Mouse (Mus musculus): ENCODE results near the gene Rasgrf2.
"Not testable (repeated sequence)": the region's sequence is repeated elsewhere in the genome, so short reads cannot be mapped to it uniquely, and the experiment has no call there.

The Rasgrf2 gene

DNA sequence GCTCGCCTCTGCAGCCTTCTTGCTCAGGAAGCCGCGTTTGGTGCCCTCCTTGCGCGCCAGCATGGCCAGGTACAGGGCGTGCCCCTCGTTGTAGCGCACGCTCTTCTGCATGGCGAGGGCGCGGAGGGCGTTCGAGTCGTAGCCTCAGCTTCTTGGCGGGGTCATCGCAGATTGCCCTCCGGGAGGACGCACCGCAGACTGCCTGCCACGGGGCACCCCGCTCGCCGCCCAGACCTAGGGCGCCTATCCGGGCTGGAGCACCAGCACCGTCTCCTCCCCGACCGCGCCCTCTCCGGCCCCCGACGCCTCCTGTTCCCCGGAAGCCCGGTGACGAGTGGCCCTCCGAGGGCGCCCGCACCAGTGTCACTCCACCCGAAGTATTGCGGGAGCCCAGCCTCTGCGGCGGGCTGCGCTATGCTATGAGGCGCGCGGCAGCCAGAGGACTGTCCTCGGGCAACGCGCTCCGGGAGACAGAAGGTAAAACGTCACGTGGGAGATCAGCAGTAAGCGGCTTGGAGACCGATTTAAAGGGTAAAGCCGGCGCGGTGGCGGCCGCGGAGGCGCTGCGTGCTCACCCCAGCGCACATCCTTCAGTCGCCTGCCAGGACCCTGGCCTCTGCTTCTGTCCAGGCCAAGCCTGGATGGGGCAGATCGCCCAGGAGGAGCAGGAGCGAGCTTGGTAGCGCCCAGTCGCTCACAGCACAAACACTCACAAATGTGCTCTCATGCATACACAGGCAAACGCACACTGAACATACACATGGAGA, at the start of gene Rasgrf2:
TSS of gene Rasgrf2 (minus strand) at position 273 of the 767 bp plus-strand sequence.
- peak; percentile 77 for DNase-seq (ENCODE audit: low read depth, low spot score)

GRCm38 (mm10) chr13:92172686-92173085, 41.2 kb upstream of the Rasgrf2 start:
- DNase-seq (ENCODE audit: low read depth, low spot score) = not testable (repeated sequence)

DNA sequence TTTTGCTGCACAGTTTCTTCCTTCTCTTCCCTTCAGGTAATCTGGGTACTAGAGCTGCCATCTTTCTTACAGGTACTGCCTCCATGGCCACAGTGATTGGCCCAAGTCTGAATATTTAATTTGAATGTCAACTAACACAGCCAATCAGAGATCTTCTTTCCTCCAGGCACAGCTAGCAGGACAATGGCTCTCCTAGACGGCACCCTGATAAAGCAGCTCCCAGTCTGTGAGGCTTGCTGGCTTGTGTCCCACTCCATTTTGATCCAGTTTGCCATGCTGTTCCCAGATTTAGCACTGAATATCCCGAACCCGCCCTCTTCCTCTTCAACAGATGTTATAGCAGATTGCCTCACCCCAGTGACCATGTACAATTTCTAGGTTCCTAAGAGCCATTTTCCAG, 19.1 kb upstream of the Rasgrf2 start:
- DNase-seq (ENCODE audit: low read depth, low spot score) = peak; percentile 27

DNA sequence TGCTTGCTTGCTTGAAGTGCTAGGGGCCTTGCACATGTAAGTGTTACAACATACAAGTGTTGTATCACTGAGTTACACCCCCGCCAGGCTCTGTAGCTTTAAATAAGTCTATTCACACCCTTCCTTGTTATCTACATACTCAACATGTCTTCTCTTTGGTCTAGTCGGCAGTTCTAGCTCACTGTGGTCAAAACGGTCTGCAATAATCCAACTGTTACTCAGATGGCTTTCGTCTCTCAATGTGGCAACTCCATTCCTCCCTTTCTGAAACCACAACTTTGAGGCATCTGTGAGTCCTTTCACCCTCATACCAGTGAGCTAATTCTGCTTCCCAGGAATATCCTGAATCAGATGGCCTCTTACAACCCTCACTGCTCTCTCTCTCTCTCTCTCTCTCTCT, 17.4 kb upstream of the Rasgrf2 start:
- no peak for DNase-seq (ENCODE audit: low read depth, low spot score)

GRCm38 (mm10) chr13:92134792-92135191, 3.3 kb upstream of the Rasgrf2 start:
- no peak for DNase-seq (ENCODE audit: low read depth, low spot score)

DNA sequence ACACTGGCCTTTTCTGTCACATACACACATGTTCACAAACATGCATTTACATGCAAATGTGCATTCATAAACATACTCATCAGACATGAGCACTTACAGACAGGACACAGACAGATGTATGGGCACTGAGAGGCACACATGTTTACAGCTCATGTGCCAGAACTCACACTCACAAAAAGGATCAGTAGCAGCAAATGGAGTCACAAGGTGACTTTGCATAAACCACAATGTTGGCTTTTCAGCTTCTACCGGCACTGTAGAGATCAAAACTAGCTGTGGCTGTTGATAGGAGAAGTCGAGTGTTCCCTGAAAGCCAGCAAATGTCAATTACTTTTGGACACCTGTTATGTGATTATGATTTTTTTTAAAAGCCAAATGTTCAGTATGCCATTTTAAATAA, 1.1 kb upstream of the Rasgrf2 start:
- DNase-seq (ENCODE audit: low read depth, low spot score) = no peak

- peak; percentile 24 for DNase-seq (ENCODE audit: low read depth, low spot score)
Measured at GRCm38 (mm10) chr13:92130994-92131383, 467 bp downstream of the Rasgrf2 start.

- DNase-seq (ENCODE audit: low read depth, low spot score) = no peak
Measured at GRCm38 (mm10) chr13:92129877-92130276, 1.6 kb downstream of the Rasgrf2 start.

- DNase-seq (ENCODE audit: low read depth, low spot score) = peak; percentile 65
Measured at GRCm38 (mm10) chr13:92125902-92126301, 5.6 kb downstream of the Rasgrf2 start.

GRCm38 (mm10) chr13:92119623-92120022, 11.8 kb downstream of the Rasgrf2 start:
- DNase-seq (ENCODE audit: low read depth, low spot score) = no peak

DNA sequence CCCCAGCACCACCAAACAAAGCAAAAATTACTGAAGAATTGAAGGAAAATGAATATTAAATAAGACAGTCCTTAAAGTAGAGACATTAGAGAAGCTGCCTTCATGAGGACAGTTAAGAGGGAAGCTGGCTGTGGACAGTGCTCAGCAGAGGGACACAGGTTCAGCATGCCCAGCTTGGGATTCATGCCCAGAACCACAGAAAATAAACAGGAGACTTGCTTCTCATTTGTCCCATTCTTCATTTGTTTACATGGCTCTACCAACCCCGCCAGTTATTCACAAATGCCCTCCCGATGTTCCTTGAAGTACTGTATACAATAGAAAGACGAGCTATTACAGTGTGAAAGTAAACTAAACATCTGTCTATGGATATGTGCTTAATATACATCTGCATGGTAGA, 17.4 kb downstream of the Rasgrf2 start:
- DNase-seq (ENCODE audit: low read depth, low spot score) = no peak

DNA sequence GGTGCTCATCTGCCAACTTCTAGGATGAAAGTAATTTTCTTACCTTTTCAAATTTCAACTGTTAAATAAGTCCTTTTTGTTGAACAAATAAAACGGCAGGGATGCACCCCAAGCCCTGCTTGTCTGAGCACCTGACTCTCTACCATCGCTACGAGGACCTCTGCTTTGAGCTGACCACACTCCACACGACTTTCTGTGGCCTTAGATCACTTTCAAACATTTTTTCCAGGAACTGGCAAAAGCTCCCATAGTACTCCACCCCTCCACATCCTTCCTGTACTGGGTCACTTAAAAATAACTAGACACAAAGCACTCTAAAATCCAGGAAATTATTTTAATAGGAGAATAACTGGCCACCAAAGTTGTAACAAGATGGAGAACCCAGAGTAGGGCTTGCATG, 23.2 kb downstream of the Rasgrf2 start:
- DNase-seq (ENCODE audit: low read depth, low spot score) = no peak

DNA sequence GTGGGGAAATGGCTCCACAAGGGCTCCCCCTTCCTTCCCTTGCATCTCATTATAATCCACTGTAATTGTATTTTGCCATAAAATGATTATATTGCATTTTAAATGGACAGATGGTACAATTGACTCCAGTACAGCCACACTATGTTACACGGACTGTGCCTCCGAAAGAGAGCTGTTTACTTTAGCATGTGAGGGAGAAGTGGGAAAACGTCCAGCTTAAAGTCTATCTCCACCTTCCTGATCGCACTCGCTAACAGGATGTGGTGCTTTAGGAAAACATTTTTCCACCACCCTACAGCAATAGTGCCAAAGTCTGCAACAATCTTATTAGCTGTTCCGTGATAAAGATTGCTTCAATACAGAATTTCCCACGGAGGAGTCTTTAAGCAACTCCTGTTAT, 27.2 kb downstream of the Rasgrf2 start:
- peak; percentile 27 for DNase-seq (ENCODE audit: low read depth, low spot score)

- DNase-seq (ENCODE audit: low read depth, low spot score) = no peak
Measured at GRCm38 (mm10) chr13:92098484-92098883, 33.0 kb downstream of the Rasgrf2 start.

DNA sequence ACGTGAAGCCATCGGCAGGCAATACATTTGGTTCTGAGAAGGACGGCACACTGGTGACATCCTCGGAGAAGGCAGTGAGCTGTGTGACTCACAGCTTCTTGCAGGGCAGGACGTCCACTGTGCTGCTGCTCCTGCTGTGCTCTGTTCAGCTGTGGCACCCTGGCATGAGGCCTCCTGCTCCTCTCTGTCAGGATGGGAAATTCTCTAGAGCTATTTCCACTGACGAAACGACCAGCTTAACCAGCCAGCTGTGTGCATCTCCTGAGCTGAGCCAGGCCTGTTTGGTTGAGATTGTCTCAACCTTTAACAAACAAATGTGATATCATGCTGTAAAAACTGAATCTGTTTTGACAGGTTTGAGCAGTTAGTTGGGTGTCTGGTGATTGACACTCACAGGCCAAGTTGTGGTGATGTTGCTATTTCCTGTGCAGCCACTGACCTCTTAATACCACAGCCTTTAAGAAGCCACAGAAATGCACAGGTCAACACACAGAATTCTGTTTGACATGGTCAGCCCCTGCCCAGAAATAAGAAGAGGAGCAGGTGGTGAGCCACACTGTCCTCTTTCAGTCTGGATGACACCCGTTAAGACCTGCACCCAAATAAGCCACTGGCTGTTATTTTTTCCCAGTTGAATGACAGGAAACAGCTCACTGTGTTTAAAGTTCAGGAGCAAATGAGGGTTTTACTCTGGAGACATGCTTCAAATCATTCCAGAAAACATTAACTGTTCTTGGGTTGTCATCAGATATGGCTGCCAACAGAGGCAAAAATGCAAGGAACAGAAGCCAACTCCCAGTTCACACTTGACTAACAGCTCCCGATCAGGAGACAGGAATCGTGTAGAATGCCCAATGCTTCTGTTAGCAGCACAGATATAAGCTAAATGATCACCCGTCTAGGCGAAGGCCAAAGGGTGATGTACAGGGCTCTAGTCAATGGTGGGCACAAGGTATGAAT, 36.0 kb downstream of the Rasgrf2 start:
- peak; percentile 72 for DNase-seq (ENCODE audit: low read depth, low spot score)

DNA sequence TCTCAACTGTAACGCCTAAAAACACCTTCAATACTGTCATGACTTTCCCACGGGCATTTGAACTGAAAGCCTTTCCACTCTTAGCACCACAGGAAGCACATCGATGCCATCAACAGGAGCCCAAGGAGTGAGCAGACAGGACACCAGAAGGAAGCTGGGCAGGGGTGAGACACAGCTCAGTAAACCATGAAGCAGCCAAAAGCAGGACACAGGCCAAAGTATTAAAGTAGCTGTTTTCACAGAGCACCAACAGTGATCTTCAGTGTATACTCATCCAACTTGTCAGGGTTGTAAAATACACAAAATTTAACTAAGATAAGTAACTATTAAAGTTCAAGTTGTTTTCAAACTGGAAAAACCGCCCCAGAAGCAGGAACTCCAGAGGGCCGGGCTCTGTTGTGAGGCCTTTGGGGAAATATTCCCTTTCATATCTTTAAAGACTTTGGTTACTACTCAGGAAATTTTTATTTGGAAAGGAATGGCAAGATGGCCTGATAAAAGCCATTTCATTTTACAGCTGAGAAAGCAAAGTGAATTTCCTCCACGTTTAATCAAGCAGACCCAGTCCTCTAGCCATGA, 37.7 kb downstream of the Rasgrf2 start:
- DNase-seq (ENCODE audit: low read depth, low spot score) = no peak

- DNase-seq (ENCODE audit: low read depth, low spot score) = no peak
Measured at GRCm38 (mm10) chr13:92073111-92073510, 58.3 kb downstream of the Rasgrf2 start.

DNA sequence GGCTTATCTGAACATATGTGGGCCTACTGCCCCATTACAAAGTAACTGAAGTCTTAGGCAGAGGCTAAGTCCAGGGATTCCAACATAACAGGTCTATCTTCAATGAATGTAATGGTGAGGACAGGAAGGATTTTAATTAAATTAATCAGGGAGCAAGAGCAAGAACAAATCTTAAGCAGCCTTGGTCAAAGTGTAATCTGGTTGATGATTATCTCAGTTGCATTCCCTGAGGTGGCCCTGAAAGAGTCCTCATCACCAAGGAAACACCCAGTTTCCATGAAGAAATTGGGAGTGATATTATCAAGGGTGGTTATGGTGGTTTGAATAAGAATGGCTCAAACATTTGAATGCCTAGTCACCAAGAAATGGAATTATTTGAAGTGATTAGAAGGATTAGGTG, 62.8 kb downstream of the Rasgrf2 start:
- no peak for DNase-seq (ENCODE audit: low read depth, low spot score)

DNA sequence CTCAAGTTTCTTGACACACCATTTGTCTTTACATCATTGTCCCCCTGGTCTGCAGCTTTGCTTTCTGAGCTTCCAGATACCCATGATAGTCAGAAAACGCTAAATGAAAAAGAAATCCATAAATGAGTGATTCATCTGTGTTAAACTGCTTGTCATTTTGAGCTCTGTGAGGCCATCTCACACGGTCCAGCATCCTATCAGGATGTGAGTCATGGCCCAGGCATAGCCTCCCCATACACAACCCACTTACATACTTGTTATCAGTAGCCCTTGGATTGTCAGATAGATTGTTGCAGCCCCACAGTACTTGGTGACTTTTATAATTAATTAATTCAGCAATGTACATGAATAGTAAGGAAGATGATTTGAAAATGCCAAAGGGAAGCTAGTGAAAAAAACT, 63.6 kb downstream of the Rasgrf2 start:
- DNase-seq (ENCODE audit: low read depth, low spot score) = no peak

DNA sequence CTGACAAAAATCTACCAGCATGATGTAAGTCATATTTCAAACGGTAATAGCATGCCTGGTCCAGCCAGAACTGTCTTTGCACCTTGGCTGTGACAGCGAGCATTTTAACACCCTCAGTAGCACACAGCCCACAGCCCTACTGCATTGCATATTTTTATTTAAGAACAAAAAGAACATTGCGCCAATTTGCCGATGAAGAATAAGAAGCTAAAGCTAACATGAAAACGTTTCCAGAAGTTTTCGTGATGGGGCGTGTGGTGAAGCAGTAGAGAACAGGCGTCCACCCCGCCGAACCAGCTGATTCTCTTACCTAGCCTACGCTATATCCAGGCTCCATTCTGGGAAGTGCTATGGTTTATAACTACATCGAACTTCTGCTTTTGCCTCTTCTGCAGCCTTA, 77.7 kb downstream of the Rasgrf2 start:
- peak; percentile 80 for DNase-seq (ENCODE audit: low read depth, low spot score)

DNA sequence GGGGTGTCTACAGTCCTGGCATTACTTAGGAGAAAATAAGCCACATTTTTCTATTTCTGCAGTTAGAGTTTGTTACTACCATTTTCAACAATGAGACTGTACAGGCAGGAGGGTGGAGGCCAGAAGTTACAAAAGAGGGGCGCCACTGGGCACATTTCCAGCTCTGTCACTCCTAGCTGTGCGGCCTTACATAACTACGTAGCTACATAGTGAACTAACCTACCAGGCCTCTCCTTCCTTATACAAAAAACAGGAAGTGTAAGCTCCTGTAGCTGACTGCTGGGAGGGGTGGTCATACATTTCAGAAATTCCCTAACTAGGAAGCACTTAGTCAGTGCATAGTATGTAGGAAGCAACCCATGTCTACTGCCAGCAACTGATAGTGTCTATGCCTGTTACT, 78.5 kb downstream of the Rasgrf2 start:
- DNase-seq (ENCODE audit: low read depth, low spot score) = no peak

DNA sequence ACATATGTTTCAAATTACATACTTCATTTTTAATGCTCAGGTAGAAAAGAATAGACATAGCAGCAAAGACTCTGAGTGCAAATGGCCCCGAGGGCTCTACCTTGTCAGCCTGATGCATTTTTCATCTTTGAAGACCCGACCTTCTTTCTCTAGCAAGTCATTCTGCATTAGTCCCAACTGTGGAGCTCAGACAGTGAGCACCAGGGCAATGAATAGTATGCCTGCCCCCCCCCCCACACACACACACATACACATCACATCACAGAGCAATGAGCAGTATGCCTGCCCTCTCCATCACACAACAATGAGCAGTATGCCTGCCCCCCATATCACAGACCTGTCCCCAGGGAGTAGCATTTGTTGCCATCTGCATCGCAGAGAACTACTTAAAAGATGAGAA, 80.2 kb downstream of the Rasgrf2 start:
- DNase-seq (ENCODE audit: low read depth, low spot score) = no peak

Data from brain, adult 2 months (tissue).